Mouse (Mus musculus) brain, embryonic 14.5 days (tissue): ENCODE measurements around the gene 4930539E08Rik.
A peak's percentile ranks its signal among the peaks of the same experiment; 100 is the strongest.

ENCODE experiments used
- CTCF ChIP-seq: fragments of 200-500 bp; IDR thresholded peaks from 2 replicates; pipeline ENCODE4 v1.5.1; 2012; ENCODE audit warnings: inconsistent platforms, mild to moderate bottlenecking, moderate library complexity, borderline replicate concordance; ENCODE audit not compliant: insufficient read depth, insufficient read length; ENCODE audit errors: extremely low read depth
- POLR2A ChIP-seq: fragments of 200-500 bp; IDR thresholded peaks from 2 replicates; pipeline ENCODE4 v1.6.1; 2012; ENCODE audit warnings: mild to moderate bottlenecking, inconsistent platforms, borderline replicate concordance; ENCODE audit not compliant: poor library complexity, insufficient read depth, insufficient read length, severe bottlenecking; ENCODE audit errors: extremely low read depth

DNA sequence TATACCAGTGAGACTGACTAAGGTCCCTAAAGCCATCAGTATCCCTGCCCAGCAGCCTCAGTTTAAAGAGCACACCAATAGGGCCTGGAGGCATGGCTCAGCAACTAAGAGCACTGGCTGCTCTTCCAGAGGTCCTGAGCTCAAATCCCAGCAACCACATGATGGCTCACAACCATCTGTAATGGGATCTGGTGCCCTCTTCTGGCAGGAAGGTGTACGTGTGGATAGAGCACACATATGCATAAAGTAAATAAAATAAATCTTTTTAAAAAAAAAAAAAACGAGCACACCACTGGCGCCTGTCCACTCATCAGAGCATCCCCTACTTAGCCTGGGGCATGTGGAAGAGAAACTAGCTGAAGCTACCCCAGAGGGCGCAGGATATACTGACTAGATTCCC, 13.6 kb downstream of the 4930539E08Rik start:
- TF ChIP-seq CTCF (0 out of 2 replicates have a peak, but pooled peaks have one; percentile 11), POLR2A (no peak)
